Mouse (Mus musculus): ENCODE data around the gene Siglecf.
A peak's percentile ranks its signal among the peaks of the same experiment; 100 is the strongest.
"Not testable (repeated sequence)": the region's sequence is repeated elsewhere in the genome, so short reads cannot be mapped to it uniquely, and the experiment has no call there.

Gene Siglecf

DNA sequence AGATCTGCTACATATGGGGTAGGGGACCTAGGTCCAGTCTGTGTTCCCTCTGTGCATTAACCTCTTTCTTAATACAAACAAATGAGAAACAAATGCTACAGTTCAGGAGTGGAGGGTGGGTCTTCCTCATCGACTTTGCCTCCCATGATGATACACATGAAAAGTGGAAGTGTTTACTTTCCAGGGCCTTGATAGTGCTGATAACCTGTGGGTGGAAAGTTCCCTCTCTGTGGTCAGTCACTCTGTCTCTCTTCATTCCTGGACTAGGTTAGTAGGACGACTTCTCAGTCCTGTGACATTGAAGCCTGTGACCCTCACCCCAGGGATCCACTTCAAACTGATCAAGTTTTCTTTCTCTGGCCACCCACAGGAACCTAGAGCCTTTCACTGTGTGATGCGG is at the start of gene Siglecf:
Gene Siglecf, plus strand, starts transcription at position 188 of the 400 bp plus-strand sequence.
- no peak for DNase-seq (ENCODE audit: extremely low spot score, low spot score)

DNA sequence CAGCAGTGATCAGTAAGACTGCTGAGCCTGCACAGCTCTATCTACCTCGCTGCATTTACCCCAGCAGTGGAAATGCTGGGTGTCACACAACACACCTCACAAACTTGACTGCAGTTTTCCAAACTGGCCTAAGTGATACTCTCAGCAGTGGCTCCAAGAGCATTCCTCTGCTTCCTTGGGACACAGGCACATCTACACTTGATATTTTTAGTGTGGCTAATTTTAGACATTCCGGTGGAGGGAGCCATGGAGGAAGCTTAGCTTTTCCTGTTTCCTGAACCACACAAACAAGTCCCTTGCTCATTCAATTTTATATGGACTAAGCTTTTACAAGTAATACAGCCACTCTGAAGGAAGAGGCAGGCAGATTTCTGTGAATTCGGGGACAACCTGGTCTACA is 45.9 kb upstream of the Siglecf start:
- DNase-seq (ENCODE audit: extremely low spot score, low spot score): no peak

DNA sequence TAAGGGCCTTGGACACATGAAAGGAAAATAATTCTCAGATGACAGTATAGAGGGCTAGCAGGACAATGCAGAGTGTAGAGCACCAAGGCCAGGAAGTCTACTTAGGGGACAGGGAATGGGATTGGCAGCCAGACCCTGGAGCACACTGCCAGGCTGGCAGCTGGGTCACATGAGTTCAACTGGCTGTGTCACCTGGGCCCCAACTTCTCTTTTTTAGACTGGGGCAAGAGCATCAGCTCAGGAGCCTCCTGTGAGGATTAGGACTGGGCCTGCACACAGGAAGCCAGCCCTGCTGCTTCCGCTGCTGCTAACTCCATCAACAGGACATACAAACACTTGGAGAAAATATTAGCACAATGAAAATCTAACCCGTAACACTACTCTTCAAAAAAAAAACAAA is 42.1 kb upstream of the Siglecf start:
- no peak for DNase-seq (ENCODE audit: extremely low spot score, low spot score)

DNA sequence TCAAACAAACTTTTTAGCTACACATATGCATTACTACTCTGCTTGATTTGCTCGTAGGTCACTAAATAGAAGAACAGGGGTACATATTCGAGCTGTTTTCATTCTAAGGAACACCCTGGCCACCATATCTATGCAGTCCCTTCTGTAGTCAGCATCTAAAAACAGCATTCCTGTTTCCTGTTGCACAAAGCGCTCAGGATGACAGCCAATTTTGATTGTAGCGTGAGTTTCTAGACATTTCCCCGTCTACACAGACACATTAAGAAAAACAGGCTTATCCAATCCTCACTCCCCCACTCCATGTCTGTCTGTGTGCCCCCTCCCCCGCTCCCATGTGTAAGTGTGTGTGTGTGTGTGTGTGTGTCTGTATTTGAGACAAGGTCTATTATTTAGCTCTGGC is 39.5 kb upstream of the Siglecf start:
- DNase-seq (ENCODE audit: extremely low spot score, low spot score): no peak

DNA sequence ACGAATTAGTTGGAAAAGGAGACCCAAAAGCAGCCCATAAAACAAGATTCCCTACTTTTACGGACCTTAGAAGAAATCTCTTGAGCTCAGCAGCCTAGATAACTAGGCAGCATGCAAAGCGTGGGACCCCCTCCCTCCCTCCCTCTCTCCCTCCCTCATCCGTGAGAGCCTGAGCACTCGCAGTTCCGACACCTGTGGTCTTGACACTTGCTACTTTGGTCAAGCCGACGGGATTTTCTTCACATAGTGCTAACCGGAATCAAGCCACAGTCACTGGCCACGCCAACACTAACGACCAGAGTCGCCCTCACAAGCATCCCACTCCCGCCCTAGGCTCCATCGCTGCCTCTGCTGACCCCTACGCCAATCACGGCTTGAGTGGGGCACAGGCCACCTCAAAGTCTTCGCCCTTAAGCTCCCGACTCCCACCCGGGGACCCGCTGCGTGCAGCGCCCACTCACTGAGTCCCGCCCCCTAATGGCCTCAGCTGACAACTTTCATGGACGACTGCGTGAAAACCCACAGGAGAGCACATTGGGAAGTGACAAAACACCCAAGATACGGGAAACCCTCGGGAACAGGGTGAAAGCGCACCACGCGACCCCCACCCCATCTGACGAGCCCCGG is 38.6 kb upstream of the Siglecf start:
- DNase-seq (ENCODE audit: extremely low spot score, low spot score): no peak

DNA sequence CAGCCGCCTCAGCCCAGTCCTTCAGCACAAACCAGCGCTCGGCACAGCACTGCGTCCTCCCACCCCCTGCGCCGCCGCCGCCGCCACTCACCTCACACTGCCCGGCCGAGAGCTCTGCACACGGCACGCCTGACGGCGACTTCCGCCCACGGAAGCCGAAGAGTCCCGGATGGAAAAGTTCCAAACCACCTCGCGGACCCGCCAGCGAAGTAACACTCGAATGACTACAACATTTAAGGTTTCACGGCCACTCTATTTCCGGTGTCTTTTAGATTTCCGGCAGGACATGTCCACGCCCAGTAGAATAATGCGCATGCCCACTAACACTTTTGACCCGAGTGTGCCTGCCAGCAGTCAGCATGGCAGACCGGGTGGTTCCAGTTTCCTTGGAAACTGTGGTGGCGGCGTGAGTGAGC is 38.1 kb upstream of the Siglecf start, which contains the start of gene Zfp715:
Gene Zfp715, minus strand, starts transcription at position 282 of the 416 bp plus-strand sequence.
- peak; percentile 85 for DNase-seq (ENCODE audit: extremely low spot score, low spot score)

DNA sequence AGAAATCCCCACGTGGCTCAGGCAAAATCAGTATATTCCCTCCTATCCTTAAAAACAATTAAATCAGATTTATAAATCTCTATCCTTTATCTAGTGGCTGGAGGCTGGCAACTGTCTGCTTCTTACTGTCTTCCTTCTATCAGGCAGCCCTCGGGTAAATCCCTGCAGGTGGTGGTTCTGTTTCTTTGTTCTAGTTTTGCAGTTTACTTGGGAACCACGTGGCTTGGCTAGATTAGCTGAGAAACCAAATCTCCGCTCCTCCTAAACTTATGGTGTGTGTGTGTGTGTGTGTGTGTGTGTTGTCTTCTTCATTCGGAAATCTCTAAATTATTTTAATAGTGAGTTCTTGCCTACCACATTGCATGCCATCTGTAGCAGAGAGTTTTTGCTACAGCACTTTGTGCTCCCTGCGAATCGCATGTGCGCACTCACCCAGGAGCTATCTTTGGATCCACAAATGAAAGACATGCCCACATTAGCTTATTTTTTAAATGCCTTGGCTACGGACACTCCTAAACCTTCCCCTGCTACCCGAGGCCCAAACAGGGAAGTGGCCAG is 24.8 kb upstream of the Siglecf start:
- no peak for DNase-seq (ENCODE audit: extremely low spot score, low spot score)

DNA sequence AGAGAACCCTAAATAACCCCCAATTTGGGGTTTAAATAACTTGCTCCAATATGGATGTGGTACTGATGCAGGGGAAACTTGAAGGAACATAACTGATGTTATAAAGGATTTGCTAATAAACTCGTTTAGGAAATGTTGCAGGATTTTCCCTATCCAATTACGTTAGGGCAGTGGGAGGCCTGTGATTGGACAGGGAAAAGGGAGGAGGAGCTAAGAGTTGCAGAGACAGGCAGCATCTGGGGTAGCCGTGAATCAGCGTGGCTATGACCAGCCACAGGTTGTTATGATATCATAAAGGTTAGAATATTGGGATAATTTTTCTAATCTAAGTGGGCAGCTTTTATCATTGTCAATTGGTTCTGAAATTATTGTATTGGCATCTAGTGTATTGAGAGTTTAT is 23.0 kb upstream of the Siglecf start:
- no peak for DNase-seq (ENCODE audit: extremely low spot score, low spot score)

DNA sequence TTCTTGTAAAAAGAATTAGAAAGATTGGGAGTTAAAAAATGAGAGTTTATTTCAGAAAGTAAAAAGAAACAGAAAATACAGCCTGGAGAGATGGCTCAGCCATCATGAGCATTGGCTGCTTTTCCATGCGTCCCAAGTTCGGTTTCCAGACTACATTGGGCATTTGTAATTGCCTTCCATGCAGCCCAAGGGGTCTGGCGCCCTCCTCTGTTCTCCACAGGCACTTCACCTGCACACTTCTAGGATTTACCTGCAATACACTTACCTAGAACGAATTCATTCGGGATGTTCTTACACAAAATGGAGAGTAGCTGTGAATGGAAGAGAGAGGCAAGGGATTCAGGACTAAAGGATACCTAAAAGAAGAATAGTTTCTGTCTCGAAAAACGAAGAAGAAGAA is 17.9 kb upstream of the Siglecf start:
- DNase-seq (ENCODE audit: extremely low spot score, low spot score): no peak

DNA sequence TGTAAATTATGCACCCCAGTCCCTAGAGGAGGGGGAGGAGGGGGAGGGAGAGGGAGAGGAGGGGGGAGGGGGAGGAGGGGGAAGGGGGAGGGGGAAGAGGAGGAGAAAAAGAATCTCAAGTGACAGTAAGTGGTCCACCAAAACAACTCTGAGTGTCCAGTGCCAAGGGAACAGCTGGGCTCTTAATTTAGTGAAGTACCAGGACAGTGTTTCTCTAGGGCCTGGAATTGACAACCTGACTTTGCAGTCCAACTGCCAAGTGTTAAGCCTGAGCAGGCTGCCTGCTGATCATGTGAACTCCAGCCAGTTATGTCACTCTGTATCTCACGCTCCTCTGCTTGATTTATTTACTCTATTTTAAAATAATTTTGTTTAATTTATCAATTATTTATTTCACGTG is 17.2 kb upstream of the Siglecf start:
- no peak for DNase-seq (ENCODE audit: extremely low spot score, low spot score)

DNA sequence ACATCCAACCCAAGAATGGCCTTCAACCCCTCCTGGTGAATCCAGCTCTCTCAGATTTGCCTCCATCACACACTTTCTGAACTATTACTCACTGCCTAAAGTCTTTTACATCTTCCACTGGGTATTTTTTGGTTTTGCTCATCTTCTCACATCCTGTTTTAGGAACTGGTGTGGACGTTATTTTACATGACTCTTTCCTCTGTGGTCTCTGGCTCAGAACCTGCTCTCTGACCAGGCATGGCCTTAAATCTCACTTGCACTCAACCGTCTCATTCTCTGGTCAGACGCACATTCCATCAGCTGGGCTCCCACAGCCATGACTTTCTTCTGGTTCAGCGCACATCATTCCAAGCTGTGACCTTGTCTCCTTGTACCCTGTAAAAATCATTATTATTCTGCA is 10.4 kb upstream of the Siglecf start:
- DNase-seq (ENCODE audit: extremely low spot score, low spot score): no peak

DNA sequence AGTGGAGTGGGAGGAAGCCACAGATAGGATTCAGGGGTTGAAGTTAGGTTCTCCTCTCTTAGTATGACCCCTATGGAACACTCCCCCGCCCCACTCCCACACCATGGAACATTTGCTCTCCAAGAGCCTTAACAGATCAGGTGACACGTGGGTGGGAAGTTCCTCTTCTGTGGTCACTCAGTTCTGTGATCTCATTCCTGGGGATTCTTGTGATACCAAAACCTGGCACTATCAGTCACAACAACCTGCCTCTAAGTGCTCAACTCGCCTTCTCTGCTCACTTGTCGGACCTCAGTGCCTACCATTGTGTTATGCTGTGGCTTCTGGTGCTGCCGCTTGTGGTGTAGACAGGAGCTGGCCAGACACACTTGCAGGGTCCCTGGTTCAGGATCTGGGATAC is 8.0 kb upstream of the Siglecf start:
- no peak for DNase-seq (ENCODE audit: extremely low spot score, low spot score)

DNA sequence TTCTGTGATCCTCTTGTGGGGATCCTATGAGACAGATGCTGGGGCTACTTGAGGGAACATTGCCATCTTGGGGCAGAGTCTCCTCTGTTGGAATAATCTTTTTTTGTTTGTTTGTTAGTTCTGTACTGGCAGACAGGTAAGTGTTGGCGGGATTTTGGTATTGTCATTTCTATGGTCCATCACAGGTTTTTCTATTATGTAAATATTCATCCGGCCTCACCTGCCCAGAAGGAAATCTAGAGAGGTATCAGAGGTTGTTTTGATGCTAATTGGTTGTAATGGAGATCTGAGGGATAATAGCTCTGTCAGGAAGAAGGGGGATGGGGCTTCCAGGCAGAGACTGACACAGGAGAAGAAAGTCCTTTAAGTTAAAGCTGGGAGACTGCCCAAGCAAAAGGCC is 7.1 kb upstream of the Siglecf start:
- no peak for DNase-seq (ENCODE audit: extremely low spot score, low spot score)

DNA sequence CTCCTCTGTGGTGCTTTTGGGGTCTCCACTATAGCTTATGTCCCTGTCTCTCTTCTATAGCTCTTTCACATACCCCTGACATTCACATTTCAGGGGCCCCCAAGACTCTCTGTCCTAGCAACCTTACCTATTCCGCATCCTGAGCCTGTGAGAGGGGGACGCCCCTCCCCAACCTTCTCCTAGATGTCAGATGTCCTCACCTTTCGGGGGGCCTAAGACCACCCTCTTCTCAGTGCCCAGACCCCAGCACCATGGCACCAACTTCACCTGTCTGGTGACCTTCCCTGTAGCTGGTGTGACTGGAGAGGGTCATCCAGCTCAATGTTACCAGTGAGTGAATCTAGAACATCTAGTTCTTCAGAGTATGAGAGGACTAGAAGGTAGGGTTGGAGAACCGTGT is 6.7 kb upstream of the Siglecf start:
- no peak for DNase-seq (ENCODE audit: extremely low spot score, low spot score)

DNA sequence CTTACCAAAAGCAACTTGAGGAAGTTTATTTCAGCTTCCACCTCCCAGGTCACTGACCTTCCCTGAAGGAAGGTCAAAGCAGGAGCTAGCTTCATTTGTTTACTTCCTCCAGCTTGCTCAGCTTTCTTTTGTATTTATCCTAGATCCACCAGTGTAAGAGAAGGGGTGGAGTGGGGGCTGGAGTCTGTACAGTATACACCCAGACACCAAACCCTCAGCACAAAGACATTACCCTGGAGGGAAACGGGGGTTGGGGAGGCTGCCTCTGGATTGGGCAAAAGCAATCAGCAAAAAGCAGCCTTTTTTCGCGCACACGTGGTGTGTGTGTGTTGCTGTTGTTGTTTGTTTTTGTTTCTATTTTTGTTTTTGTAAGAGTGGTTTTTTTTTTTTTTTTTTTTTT is 5.0 kb upstream of the Siglecf start:
- DNase-seq (ENCODE audit: extremely low spot score, low spot score): no peak

DNA sequence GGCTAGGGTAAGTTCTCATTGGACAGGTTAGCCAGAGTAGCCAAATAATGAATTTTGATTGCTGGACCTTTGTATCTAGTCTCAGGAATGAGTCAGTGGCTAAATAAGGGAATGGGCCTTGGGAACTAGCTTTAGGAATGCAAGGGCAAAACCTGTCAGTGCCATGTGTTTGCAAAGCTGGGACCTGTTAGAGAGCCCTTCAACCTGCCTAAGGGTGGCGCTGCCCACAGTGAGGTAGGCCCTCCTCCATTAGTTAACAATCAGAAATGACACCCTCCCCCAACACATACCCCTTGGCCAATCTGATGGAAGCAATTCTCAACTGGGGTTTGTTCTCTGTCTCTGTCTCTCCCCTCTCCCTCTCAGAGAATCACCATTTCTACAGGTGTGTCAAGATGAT is 4.6 kb upstream of the Siglecf start:
- no peak for DNase-seq (ENCODE audit: extremely low spot score, low spot score)

DNA sequence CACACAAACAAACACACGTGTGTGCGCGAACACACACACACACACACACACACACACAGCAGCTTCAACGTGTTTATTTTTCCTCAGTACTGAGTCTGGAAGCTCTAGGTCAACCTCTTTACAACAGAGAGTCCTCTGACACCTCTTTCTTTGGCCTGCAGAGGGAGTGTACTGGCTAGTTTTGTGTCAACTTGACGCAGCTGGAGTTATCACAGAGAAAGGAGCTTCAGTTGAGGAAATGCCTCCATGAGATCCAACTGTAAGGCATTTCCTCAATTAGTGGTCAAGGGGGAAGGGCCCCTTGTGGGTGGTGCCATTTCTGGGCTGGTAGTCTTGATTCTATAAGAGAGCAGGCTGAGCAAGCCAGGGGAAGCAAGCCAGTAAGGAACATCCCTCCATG is 1.5 kb upstream of the Siglecf start:
- not testable (repeated sequence) for DNase-seq (ENCODE audit: extremely low spot score, low spot score)

DNA sequence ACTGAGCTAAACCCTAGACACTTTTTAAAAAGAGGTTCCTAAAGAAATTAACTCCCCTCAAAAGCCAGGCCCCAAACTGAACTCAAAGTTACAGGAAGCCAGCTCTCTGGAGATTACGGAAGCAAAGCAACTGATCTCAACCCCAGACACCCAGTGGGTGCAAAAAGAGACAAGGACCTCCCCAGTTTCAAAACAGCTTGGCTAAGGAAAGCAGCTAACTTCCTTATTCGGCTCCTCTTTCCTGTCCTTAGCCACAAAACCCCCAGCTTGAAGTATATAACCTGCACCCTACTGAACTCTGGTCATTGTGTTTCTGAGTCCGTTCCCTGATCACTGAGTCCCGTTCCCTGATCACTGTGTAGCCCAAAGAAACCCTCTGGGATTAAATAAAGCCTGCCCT is 2.0 kb downstream of the Siglecf start:
- no peak for DNase-seq (ENCODE audit: extremely low spot score, low spot score)

DNA sequence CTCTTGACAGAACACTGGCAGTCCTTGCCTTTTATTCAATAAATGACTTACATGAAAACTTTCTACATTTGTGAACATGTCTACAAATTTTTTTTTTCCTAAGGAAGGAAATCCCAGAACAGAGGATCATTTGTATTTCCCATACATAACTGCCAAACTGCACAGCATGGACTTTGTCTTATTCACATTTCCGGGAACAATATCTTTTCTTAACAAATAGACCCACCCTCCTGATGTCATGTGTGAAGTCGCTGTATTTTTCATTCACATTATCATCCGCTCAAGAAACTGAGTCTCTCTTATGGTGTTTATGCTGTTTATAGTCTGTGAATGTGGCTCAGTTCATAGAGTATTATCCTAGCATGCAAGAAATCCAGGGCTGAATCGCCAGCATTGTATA is 2.6 kb downstream of the Siglecf start:
- DNase-seq (ENCODE audit: extremely low spot score, low spot score): no peak

DNA sequence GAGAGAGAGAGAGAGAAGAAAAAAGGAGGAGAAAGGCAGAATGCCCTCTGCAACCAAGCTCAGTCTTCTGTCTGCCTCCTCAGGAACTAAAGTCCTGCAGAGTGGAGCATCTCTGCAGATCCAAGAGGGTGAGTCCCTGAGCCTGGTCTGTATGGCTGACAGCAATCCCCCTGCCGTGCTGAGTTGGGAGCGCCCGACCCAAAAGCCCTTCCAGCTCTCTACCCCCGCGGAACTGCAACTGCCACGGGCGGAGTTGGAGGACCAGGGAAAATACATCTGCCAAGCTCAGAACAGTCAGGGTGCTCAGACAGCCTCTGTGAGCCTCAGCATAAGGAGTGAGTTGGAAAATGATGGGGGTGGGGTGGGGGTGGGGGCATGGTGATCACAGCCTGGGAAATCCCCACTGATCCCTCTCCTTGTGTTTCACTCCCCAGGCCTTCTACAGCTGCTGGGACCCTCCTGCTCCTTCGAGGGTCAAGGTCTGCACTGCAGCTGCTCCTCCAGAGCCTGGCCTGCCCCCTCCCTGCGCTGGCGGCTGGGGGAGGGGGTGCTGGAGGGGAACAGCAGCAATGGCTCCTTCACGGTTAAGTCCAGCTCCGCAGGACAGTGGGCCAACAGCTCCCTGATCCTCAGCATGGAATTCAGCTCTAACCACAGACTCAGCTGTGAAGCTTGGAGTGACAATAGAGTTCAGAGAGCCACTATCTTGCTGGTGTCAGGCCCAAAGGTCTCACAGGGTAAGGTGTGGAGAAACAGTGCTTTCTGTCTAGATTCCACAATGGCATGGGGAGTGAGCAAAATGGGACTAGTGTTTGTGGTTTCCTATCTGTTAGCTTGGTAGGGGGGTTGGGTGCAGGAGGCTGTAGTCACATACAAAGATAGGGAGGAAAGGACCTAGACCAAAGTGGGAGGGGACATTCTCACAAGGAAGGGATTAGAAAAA is 4.0 kb downstream of the Siglecf start:
- no peak for DNase-seq (ENCODE audit: extremely low spot score, low spot score)

DNA sequence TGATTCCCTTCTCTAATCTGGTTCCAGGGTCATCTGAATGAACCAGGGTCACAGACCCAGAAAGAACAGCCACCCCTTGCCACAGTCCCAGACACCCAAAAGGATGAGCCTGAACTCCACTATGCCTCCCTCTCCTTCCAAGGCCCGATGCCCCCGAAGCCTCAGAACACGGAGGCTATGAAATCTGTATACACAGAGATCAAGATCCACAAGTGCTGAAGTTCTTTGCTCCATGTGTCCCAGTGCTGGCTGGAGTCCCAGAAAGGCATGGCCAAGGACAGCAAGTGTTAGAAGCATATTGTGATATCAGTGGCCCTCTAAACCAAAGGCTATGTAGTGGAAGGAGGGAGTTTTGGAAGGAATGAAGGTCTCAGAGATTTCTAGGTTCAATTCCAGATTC is 7.4 kb downstream of the Siglecf start:
- no peak for DNase-seq (ENCODE audit: extremely low spot score, low spot score)

DNA sequence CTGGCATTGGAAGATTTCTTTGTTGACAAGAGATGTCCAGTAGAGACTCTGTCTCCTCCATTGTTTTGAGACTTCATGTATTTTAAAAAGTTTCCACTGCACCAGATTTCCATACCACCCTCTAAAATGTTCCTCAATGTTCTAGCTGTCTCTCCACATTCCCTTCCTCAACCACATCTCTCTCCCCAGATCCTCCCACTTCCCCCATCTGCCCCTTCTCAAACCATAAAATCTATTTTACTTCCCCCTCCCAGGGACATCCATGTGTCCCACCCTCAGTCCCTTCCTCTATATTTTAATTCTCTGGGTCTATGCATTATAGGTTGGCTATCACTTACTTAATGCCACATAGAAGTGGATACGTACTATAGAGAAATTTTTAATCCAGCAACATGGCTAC is 10.3 kb downstream of the Siglecf start:
- no peak for DNase-seq (ENCODE audit: extremely low spot score, low spot score)

DNA sequence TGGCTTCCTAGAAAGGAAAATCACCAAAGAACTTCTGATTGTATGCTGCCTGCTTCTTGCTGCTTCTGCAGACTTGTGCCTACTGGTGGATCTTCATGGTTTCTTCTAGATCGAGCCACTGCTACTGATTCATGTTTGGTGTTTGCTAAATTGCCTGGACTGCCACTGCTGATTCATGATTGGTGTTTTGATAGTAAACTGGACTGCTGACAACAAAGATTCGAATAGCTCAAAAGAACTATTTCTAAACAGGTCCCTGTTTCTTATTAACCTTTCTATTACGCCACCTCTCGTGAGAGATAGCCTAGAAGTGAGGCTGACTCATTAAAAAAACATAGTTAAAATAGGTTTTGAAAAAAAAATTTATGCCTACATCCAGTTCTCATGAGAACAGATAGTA is 10.9 kb downstream of the Siglecf start:
- DNase-seq (ENCODE audit: extremely low spot score, low spot score): no peak
